Mouse (Mus musculus): Measurements from ENCODE around the gene Cct7. TPM values are rescaled to one million over a fixed set of nuclear protein-coding genes. Genes with fewer than 3 reads are reported as not detected.

Cct7 gene
- 512 and 529 TPM in 2 replicates for polyA plus RNA-seq (2016; fragmentation: Nextera tagmentation; extraction: Ambion mirVana)

- H3K4me1 ChIP-seq: peaks cover 30% of the 10 kb centered on the region
Observed at GRCm38 (mm10) chr6:85450697-85451663, at the start of gene Cct7. Gene Cct7, plus strand, starts transcription at chr6:85451514.

GRCm38 (mm10) chr6:85402613-85403012 is 48.7 kb upstream of the Cct7 start:
- ATAC-seq (ENCODE audit: low FRiP score): no peak
- H3K27ac ChIP-seq: no peak overlapping the region
- H3K9me3 ChIP-seq (replicated peaks): no peaks in the 10 kb centered on the region
- H3K4me3 ChIP-seq: no peak overlapping the region
- 49% methylated on average over 2 of the region's 2 CpGs for WGBS
- H3K36me3 ChIP-seq: no peaks in the 10 kb centered on the region
- H3K9ac ChIP-seq: no peak overlapping the region
- H3K4me2 ChIP-seq (replicated peaks): no peak overlapping the region
- H3K27me3 ChIP-seq: peaks cover 24% of the 10 kb centered on the region
- peaks cover 2% of the 10 kb centered on the region; the same call in 1 of the 2 replicates for H3K4me1 ChIP-seq

More at GRCm38 (mm10) chr6:85450697-85451663, at the start of gene Cct7:
- H3K9me3 ChIP-seq (replicated peaks): no peaks in the 10 kb centered on the region
- H3K27me3 ChIP-seq: no peaks in the 10 kb centered on the region
- H3K36me3 ChIP-seq: peaks cover 18% of the 10 kb centered on the region
- H3K4me3 ChIP-seq: peak within 1 kb of the TSS; percentile 79
- peak within 1 kb of the TSS; percentile 96 for H3K27ac ChIP-seq
- ATAC-seq (ENCODE audit: low FRiP score): peak; percentile 95
- WGBS: 3% methylated on average over 94 of the region's 96 CpGs
- peak within 1 kb of the TSS; percentile 83 for H3K4me2 ChIP-seq (replicated peaks)
- H3K9ac ChIP-seq: peak within 1 kb of the TSS; percentile 91

GRCm38 (mm10) chr6:85403039-85403438 is 48.3 kb upstream of the Cct7 start:
- H3K4me2 ChIP-seq (replicated peaks): no peak overlapping the region
- no peaks in the 10 kb centered on the region for H3K36me3 ChIP-seq
- no peaks in the 10 kb centered on the region for H3K9me3 ChIP-seq (replicated peaks)
- peaks cover 2% of the 10 kb centered on the region; the same call in 1 of the 2 replicates for H3K4me1 ChIP-seq
- no peak overlapping the region for H3K27ac ChIP-seq
- H3K9ac ChIP-seq: no peak overlapping the region
- WGBS: 83% methylated on average over 10 of the region's 10 CpGs
- H3K4me3 ChIP-seq: no peak overlapping the region
- peaks cover 28% of the 10 kb centered on the region for H3K27me3 ChIP-seq
- no peak for ATAC-seq (ENCODE audit: low FRiP score)

- peak overlapping the region; percentile 42 for H3K4me2 ChIP-seq (replicated peaks)
- peak overlapping the region; percentile 21 for H3K4me3 ChIP-seq
- H3K9ac ChIP-seq: peak overlapping the region; percentile 51
- H3K27me3 ChIP-seq: peaks cover 52% of the 10 kb centered on the region
- 2% methylated on average over 31 of the region's 31 CpGs for WGBS
- peaks cover 7% of the 10 kb centered on the region for H3K4me1 ChIP-seq
- no peaks in the 10 kb centered on the region for H3K9me3 ChIP-seq (replicated peaks)
- no peaks in the 10 kb centered on the region for H3K36me3 ChIP-seq
- no peak for ATAC-seq (ENCODE audit: low FRiP score)
- H3K27ac ChIP-seq: no peak overlapping the region
Observed at GRCm38 (mm10) chr6:85409003-85409402, 42.3 kb upstream of the Cct7 start.

GRCm38 (mm10) chr6:85410771-85411273 is 40.5 kb upstream of the Cct7 start:
- peaks cover 47% of the 10 kb centered on the region for H3K27me3 ChIP-seq
- H3K9me3 ChIP-seq (replicated peaks): no peaks in the 10 kb centered on the region
- H3K4me2 ChIP-seq (replicated peaks): no peak overlapping the region
- no peak overlapping the region for H3K27ac ChIP-seq
- peaks cover 7% of the 10 kb centered on the region for H3K4me1 ChIP-seq
- peak; percentile 80 for ATAC-seq (ENCODE audit: low FRiP score)
- H3K4me3 ChIP-seq: no peak overlapping the region
- H3K9ac ChIP-seq: no peak overlapping the region
- H3K36me3 ChIP-seq: no peaks in the 10 kb centered on the region
- 11% methylated on average over 13 of the region's 13 CpGs for WGBS

- Histone ChIP-seq H3K27me3 (0 out of 2 replicates have a peak, but pooled peaks cover 4% of the 10 kb centered on the region), H3K4me2 (replicated peaks) (no peak overlapping the region), H3K4me3 (no peak overlapping the region), H3K27ac (no peak overlapping the region), H3K4me1 (no peaks in the 10 kb centered on the region), H3K36me3 (no peaks in the 10 kb centered on the region), H3K9me3 (replicated peaks) (no peaks in the 10 kb centered on the region), H3K9ac (no peak overlapping the region)
- ATAC-seq (ENCODE audit: low FRiP score): no peak
- WGBS: 60% methylated on average over 3 of the region's 3 CpGs
Observed at GRCm38 (mm10) chr6:85415829-85416228, 35.5 kb upstream of the Cct7 start.

- no peak for ATAC-seq (ENCODE audit: low FRiP score)
- 89% methylated on average over 2 of the region's 2 CpGs for WGBS
Observed at GRCm38 (mm10) chr6:85419150-85419549, 32.2 kb upstream of the Cct7 start.

GRCm38 (mm10) chr6:85423836-85424379 is 27.4 kb upstream of the Cct7 start, which contains the start of gene Noto:
Gene Noto, plus strand, starts transcription at chr6:85423886.
- 12% methylated on average over 28 of the region's 28 CpGs for WGBS
- Histone ChIP-seq H3K27me3 (peaks cover 29% of the 10 kb centered on the region), H3K9me3 (replicated peaks) (no peaks in the 10 kb centered on the region), H3K27ac (no peak within 1 kb of the TSS), H3K4me2 (replicated peaks) (0 out of 2 replicates have a peak within 1 kb of the TSS, but pooled peaks have one; percentile 1), H3K4me3 (no peak within 1 kb of the TSS), H3K9ac (no peak within 1 kb of the TSS; the same call in 1 of the 2 replicates), H3K4me1 (0 out of 2 replicates have a peak, but pooled peaks cover 6% of the 10 kb centered on the region), H3K36me3 (no peaks in the 10 kb centered on the region)
- no peak for ATAC-seq (ENCODE audit: low FRiP score)

More at GRCm38 (mm10) chr6:85419150-85419549, 32.2 kb upstream of the Cct7 start:
- H3K4me1 ChIP-seq: 0 out of 2 replicates have a peak, but pooled peaks cover 6% of the 10 kb centered on the region
- no peaks in the 10 kb centered on the region for H3K9me3 ChIP-seq (replicated peaks)
- no peak overlapping the region for H3K27ac ChIP-seq
- no peaks in the 10 kb centered on the region for H3K36me3 ChIP-seq
- H3K9ac ChIP-seq: no peak overlapping the region
- no peak overlapping the region for H3K4me2 ChIP-seq (replicated peaks)
- H3K27me3 ChIP-seq: peaks cover 14% of the 10 kb centered on the region
- H3K4me3 ChIP-seq: no peak overlapping the region

- peak overlapping the region; percentile 77 for H3K9ac ChIP-seq
- 53% methylated on average over 8 of the region's 8 CpGs for WGBS
- H3K27ac ChIP-seq: no peak overlapping the region
- H3K9me3 ChIP-seq (replicated peaks): no peaks in the 10 kb centered on the region
- H3K4me2 ChIP-seq (replicated peaks): peak overlapping the region; percentile 90
- peaks cover 9% of the 10 kb centered on the region; the same call in 1 of the 2 replicates for H3K4me1 ChIP-seq
- H3K4me3 ChIP-seq: peak overlapping the region; percentile 90
- no peaks in the 10 kb centered on the region for H3K36me3 ChIP-seq
- H3K27me3 ChIP-seq: peaks cover 12% of the 10 kb centered on the region; the same call in 1 of the 2 replicates
- ATAC-seq (ENCODE audit: low FRiP score): peak; percentile 68
Observed at GRCm38 (mm10) chr6:85431274-85431841, 20.0 kb upstream of the Cct7 start.

GRCm38 (mm10) chr6:85431842-85432431 is 19.4 kb upstream of the Cct7 start, which contains the start of gene Smyd5:
Gene Smyd5, plus strand, starts transcription at chr6:85431989.
- Histone ChIP-seq H3K4me1 (peaks cover 9% of the 10 kb centered on the region; the same call in 1 of the 2 replicates), H3K4me3 (peak within 1 kb of the TSS; percentile 90), H3K4me2 (replicated peaks) (peak within 1 kb of the TSS; percentile 90), H3K27me3 (peaks cover 8% of the 10 kb centered on the region; the same call in 1 of the 2 replicates), H3K9ac (peak within 1 kb of the TSS; percentile 77), H3K27ac (no peak within 1 kb of the TSS), H3K9me3 (replicated peaks) (no peaks in the 10 kb centered on the region), H3K36me3 (no peaks in the 10 kb centered on the region)
- peak; percentile 77 for ATAC-seq (ENCODE audit: low FRiP score)
- whole genome bisulfite sequencing: under 1% methylated on average over 39 of the region's 39 CpGs

GRCm38 (mm10) chr6:85433865-85434264 is 17.4 kb upstream of the Cct7 start:
- Histone ChIP-seq H3K27ac (no peak overlapping the region), H3K4me2 (replicated peaks) (no peak overlapping the region), H3K9me3 (replicated peaks) (no peaks in the 10 kb centered on the region), H3K4me3 (no peak overlapping the region), H3K27me3 (no peaks in the 10 kb centered on the region), H3K36me3 (peaks cover 7% of the 10 kb centered on the region), H3K9ac (no peak overlapping the region), H3K4me1 (peaks cover 9% of the 10 kb centered on the region; the same call in 1 of the 2 replicates)
- no peak for ATAC-seq (ENCODE audit: low FRiP score)
- WGBS: 80% methylated on average over 5 of the region's 5 CpGs
